Mouse (Mus musculus): Measurements from ENCODE around the gene Slc25a39. TPM values are rescaled to one million over a fixed set of nuclear protein-coding genes. Genes with fewer than 3 reads are reported as not detected.
"Not testable (repeated sequence)": the region's sequence is repeated elsewhere in the genome, so short reads cannot be mapped to it uniquely, and the experiment has no call there.

Slc25a39 gene
- total and polyA plus RNA-seq, 3 experiments, result 108 to 226 (median 199) TPM

DNA sequence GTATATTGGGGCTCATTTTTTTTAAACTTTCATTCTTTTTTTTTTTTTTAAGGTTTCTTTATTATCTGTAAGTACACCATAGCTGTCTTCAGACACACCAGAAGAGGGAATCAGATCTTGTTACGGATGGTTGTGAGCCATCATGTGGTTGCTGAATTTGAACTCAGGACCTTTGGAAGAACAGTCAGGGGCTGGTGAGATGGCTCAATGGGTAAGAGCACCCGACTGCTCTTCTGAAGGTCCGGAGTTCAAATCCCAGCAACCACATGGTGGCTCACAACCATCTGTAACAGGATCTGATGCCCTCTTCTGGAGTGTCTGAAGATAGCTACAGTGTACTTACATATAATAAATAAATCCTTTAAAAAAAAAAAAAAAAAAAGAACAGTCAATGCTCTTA, 2.6 kb upstream of the Slc25a39 start:
- not testable (repeated sequence) for H3K4me2 ChIP-seq (ENCODE audit: insufficient read depth, low read depth, poor library complexity, severe bottlenecking); H3K9ac ChIP-seq (ENCODE audit: insufficient read depth, low read depth); H3K36me3 ChIP-seq (replicated peaks in 1 of 2; ENCODE audit: control insufficient read depth in 1 of 2, insufficient read depth in 1 of 2, low read length in 1 of 2); H3K9me3 ChIP-seq (replicated peaks; ENCODE audit: low read length); H3K27me3 ChIP-seq (replicated peaks); H3K27ac ChIP-seq (ENCODE audit: insufficient read depth, low read depth); DNase-seq (ENCODE audit: extremely low read depth); H3K4me3 ChIP-seq (replicated peaks in 1 of 3; ENCODE audit: low read depth in 2 of 3, low read length in 2 of 3, poor library complexity in 1 of 3)
- Histone ChIP-seq H3K79me2 (replicated peaks; ENCODE audit: control insufficient read depth, extremely low read depth, insufficient read depth, poor library complexity, severe bottlenecking) (peaks cover 12% of the 10 kb centered on the region), H3K4me1 (ENCODE audit: control insufficient read depth in 1 of 2, insufficient read depth in 2 of 2) (peaks cover 13 to 31% of the 10 kb centered on the region in 2 experiments)
- dilution Hi-C loops (cut with MboI; ENCODE audit: extremely low pct_ligation_motif_present, extremely low pct_unique_long_range_greater_than_20kb, low sequenced_read_pairs) (loop anchor here (25.0 kb wide), 1 partner anchor 98 kb away; the partner anchor contains the start of gene Ubtf), in situ Hi-C loops (cut with MboI; ENCODE audit: low pct_ligation_motif_present, low pct_unique_long_range_greater_than_20kb, low sequenced_read_pairs) (loop anchor here (5.0 kb wide), 1 partner anchor 118 kb away; no protein-coding TSS in a partner anchor)
- TF ChIP-seq ZNF384 (IDR thresholded peaks at IDR 0.05; ENCODE audit: low read depth, low read length), result peak; percentile 71

DNA sequence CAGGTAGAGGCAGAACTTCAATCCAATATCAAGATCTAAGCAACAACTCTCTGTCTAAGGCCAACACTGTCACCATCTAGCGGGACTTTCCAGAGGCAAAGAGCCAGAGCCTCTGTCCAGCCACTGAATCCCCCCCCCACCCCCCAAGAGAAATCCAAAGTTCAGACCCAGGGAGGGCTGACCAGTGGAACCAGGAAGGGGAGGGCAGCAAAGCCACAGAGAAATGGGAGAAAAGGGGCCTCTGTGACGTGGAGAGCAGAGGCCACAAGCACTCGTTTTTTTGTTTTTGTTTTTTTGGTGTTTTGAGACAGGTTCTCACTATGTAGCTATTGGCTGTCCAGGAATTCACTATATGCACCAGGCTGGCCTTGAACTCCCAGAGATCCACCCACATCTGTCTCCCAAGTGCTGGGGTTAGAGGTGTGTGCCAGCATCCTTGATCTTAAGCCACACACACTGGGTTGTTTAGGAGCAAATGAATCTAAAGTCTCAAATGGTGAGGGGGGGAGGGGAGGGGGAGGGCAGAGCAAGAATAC, 2.1 kb upstream of the Slc25a39 start:
- in situ Hi-C loops (cut with MboI; ENCODE audit: low pct_ligation_motif_present, low pct_unique_long_range_greater_than_20kb, low sequenced_read_pairs) (loop anchor here (5.0 kb wide), 2 partner anchors 88 to 118 kb away; no protein-coding TSS in a partner anchor), dilution Hi-C loops (cut with MboI; ENCODE audit: extremely low pct_ligation_motif_present, extremely low pct_unique_long_range_greater_than_20kb, low sequenced_read_pairs) (loop anchor here (25.0 kb wide), 1 partner anchor 98 kb away; the partner anchor contains the start of gene Ubtf)
- Histone ChIP-seq H3K4me1 (ENCODE audit: control insufficient read depth in 1 of 2, insufficient read depth in 2 of 2) (peaks cover 10 to 35% of the 10 kb centered on the region in 2 experiments), H3K4me3 (replicated peaks in 1 of 3; ENCODE audit: low read depth in 2 of 3, low read length in 2 of 3, poor library complexity in 1 of 3) (no peak overlapping the region), H3K9ac (ENCODE audit: insufficient read depth, low read depth) (no peak overlapping the region), H3K4me2 (ENCODE audit: insufficient read depth, low read depth, poor library complexity, severe bottlenecking) (no peak overlapping the region), H3K36me3 (replicated peaks in 1 of 2; ENCODE audit: control insufficient read depth in 1 of 2, insufficient read depth in 1 of 2, low read length in 1 of 2) (peaks cover 9 to 12% of the 10 kb centered on the region in 2 experiments), H3K27me3 (replicated peaks) (no peaks in the 10 kb centered on the region), H3K27ac (ENCODE audit: insufficient read depth, low read depth) (no peak overlapping the region), H3K79me2 (replicated peaks; ENCODE audit: control insufficient read depth, extremely low read depth, insufficient read depth, poor library complexity, severe bottlenecking) (peaks cover 12% of the 10 kb centered on the region), H3K9me3 (replicated peaks; ENCODE audit: low read length) (no peaks in the 10 kb centered on the region)
- DNase-seq (ENCODE audit: extremely low read depth), result no peak
- TF ChIP-seq CHD2 (IDR thresholded peaks at IDR 0.05; ENCODE audit: low read length) (no peak), ZKSCAN1 (IDR thresholded peaks at IDR 0.05; ENCODE audit: borderline replicate concordance, low read depth, low read length) (no peak), POLR2A (IDR thresholded peaks at IDR 0.05; ENCODE audit: low read depth, low read length) (no peak), PAX5 (IDR thresholded peaks at IDR 0.05; ENCODE audit: low read length) (no peak)

DNA sequence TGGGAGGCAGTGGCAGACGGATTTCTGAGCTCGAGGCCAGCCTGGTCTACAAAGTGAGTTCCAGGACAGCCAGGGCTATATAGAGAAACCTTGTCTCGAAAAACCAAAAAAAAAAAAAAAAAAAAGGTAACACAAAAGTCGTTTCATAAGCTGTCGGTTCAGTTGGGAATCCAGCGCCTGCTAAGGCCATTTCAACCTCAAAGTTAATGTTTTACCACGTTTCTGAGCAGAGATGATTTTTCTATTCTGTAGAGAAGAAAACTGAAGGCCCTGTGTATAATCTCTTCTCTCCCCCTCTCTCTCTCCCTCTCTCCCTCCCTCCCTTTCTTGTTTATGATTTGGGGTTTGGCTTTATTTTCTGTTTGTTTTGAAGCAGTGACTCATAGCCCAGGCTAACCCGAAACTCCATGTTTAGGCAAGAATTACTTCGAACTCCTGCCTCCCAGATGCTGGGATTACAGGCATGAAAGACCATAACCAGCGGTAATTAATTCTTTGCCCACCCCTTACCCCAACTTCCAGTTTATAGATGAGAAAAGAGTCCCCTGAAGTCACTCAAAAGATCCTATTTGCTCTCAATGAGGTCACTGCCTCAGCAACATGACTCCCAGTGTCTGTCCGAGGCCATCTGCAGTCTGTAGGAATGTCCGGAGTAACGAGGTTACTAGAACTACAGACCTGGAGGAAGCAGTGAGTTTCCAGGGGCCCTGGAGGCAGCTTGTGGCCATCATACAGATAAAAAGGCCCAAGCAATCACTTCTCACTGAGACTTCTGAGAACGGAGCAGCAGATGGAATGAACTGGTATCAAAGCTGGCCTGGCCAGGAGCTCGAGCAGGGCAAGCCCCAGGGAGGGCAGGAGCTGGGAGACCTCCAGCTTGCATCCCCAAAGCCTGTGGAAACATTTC, 1.4 kb upstream of the Slc25a39 start:
- H3K9ac ChIP-seq (ENCODE audit: insufficient read depth, low read depth), result peak overlapping the region; percentile 57; the same call in 1 of the 2 replicates
- H3K4me2 ChIP-seq (ENCODE audit: insufficient read depth, low read depth, poor library complexity, severe bottlenecking), result peak overlapping the region; percentile 39
- H3K79me2 ChIP-seq (replicated peaks; ENCODE audit: control insufficient read depth, extremely low read depth, insufficient read depth, poor library complexity, severe bottlenecking), result peaks cover 12% of the 10 kb centered on the region
- TF ChIP-seq ZNF384 (IDR thresholded peaks at IDR 0.05; ENCODE audit: low read depth, low read length) (peak; percentile 50; the same call in 1 of the 2 replicates), JUN (IDR thresholded peaks at IDR 0.05; ENCODE audit: insufficient read depth, low read depth, low read length) (no peak), MYC (IDR thresholded peaks at IDR 0.05; ENCODE audit: low read depth, low read length) (no peak), JUND (conservative IDR thresholded peaks at IDR 0.05; ENCODE audit: low read depth, low read length) (no peak), GABPA (IDR thresholded peaks at IDR 0.05; ENCODE audit: insufficient replicate concordance, low read depth, low read length) (no peak), USF2 (conservative IDR thresholded peaks at IDR 0.05; ENCODE audit: low read depth, low read length) (no peak), CHD1 (IDR thresholded peaks at IDR 0.05; ENCODE audit: low read depth, low read length) (no peak), PAX5 (IDR thresholded peaks at IDR 0.05; ENCODE audit: low read length) (no peak)
- H3K27me3 ChIP-seq (replicated peaks), result no peaks in the 10 kb centered on the region
- H3K27ac ChIP-seq (ENCODE audit: insufficient read depth, low read depth), result peak overlapping the region; percentile 54; the same call in 1 of the 2 replicates
- no peaks in the 10 kb centered on the region for H3K9me3 ChIP-seq (replicated peaks; ENCODE audit: low read length)
- dilution Hi-C loops (cut with MboI; ENCODE audit: extremely low pct_ligation_motif_present, extremely low pct_unique_long_range_greater_than_20kb, low sequenced_read_pairs), result loop anchor here (25.0 kb wide), 1 partner anchor 97 kb away; the partner anchor contains the start of gene Ubtf
- in situ Hi-C loops (cut with MboI; ENCODE audit: low pct_ligation_motif_present, low pct_unique_long_range_greater_than_20kb, low sequenced_read_pairs), result loop anchor here (5.0 kb wide), 1 partner anchor 87 kb away; no protein-coding TSS in a partner anchor
- peaks cover 16 to 20% of the 10 kb centered on the region in 2 experiments for H3K36me3 ChIP-seq (replicated peaks in 1 of 2; ENCODE audit: control insufficient read depth in 1 of 2, insufficient read depth in 1 of 2, low read length in 1 of 2)
- peak overlapping the region; percentile 14 to 63 (median 39) for H3K4me3 ChIP-seq (replicated peaks in 1 of 3; ENCODE audit: low read depth in 2 of 3, low read length in 2 of 3, poor library complexity in 1 of 3)
- DNase-seq (ENCODE audit: extremely low read depth), result no peak
- H3K4me1 ChIP-seq (ENCODE audit: control insufficient read depth in 1 of 2, insufficient read depth in 2 of 2), result peaks cover 10 to 40% of the 10 kb centered on the region in 2 experiments

Measured in CH12.LX (cell line).